Mouse (Mus musculus) CD4-positive naive resting alpha-beta T cell, adult 76 days (primary cell): ENCODE measurements around the gene Slc16a3. TPM values are rescaled to one million over a fixed set of nuclear protein-coding genes. Genes with fewer than 3 reads are reported as not detected.

ENCODE experiments used
- total RNA-seq: library from RNA; stranded (reverse); gene quantifications from one replicate; pipeline ENCODE4 v1.2.4, GENCODE M21; 2023

The Slc16a3 gene
- 7.7 TPM for total RNA-seq

GRCm38 (mm10) chr11:120948328-120948727 lies at the start of gene Slc16a3:
Gene Slc16a3, plus strand, starts transcription at chr11:120948480.

GRCm38 (mm10) chr11:120932564-120933398 lies 15.5 kb upstream of the Slc16a3 start, which contains the start of gene Ccdc57:
Gene Ccdc57, minus strand, starts transcription at chr11:120932872.

DNA sequence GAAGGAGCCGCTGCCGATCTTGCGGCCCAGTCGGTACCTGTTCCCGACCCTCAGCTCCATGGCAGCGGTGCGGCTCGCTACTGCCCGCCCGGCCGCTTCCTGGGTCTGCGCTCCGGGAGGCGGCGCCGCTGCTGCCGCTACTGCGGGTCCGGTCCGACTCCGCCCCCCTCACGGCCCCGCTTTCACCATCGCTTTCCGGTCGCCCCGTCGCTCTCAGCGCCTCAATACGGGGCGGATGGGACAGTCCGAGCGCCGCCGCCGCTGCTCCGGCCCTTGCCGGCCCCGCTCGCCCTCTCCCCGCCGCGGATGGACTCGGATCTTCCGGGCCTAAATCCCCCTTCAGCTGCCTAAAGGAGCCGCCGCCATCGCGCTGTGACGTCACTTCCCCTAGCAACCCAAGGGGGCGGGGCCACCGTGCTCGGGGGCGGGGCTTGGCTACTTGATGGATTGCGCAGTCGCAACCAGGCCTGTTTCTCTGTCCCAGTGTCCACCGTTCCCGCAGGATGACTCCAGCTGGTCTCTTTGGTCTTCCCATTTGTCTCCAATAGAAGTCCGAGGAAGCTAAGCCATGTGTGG lies 42.8 kb downstream of the Slc16a3 start, which contains the start of gene Csnk1d:
TSS of gene Csnk1d (minus strand) at position 380 of the 576 bp plus-strand sequence.

Other genes with a start within 250 kb of the Slc16a3 start
- 18.0 TPM for gene Cenpx, start 234.7 kb upstream of the Slc16a3 start, total RNA-seq
- gene Lrrc45, start 234.6 kb upstream of the Slc16a3 start, total RNA-seq, result 31.1 TPM
- 1.1 TPM for gene Rac3, start 227.0 kb upstream of the Slc16a3 start, total RNA-seq
- 3.0 TPM for gene Dcxr, start 221.2 kb upstream of the Slc16a3 start, total RNA-seq
- gene Cbr2, start 216.4 kb upstream of the Slc16a3 start, total RNA-seq, result not detected
- 22.0 TPM for gene Hmga1b, start 185.7 kb upstream of the Slc16a3 start, total RNA-seq
- 12.3 TPM for gene Rfng, start 164.3 kb upstream of the Slc16a3 start, total RNA-seq
- 56.1 TPM for gene Gps1, start 164.2 kb upstream of the Slc16a3 start, total RNA-seq
- gene Dus1l, start 152.1 kb upstream of the Slc16a3 start, total RNA-seq, result 51.9 TPM
- gene Fasn, start 123.9 kb upstream of the Slc16a3 start, total RNA-seq, result 142 TPM
- 0.44 TPM for gene Ccdc57, start 15.6 kb upstream of the Slc16a3 start, total RNA-seq
- 153 TPM for gene Csnk1d, start 42.9 kb downstream of the Slc16a3 start, total RNA-seq
- 85.4 TPM for gene Cd7, start 90.9 kb downstream of the Slc16a3 start, total RNA-seq
- gene Sectm1b, start 115.1 kb downstream of the Slc16a3 start, total RNA-seq, result not detected
- gene Sectm1a, start 132.7 kb downstream of the Slc16a3 start, total RNA-seq, result not detected
- gene Tex19.2, start 170.2 kb downstream of the Slc16a3 start, total RNA-seq, result not detected
- gene Tex19.1, start 197.7 kb downstream of the Slc16a3 start, total RNA-seq, result not detected
- gene Uts2r, start 211.8 kb downstream of the Slc16a3 start, total RNA-seq, result not detected